Mouse (Mus musculus): ENCODE results near the gene Mmrn2. TPM values are rescaled to one million over a fixed set of nuclear protein-coding genes. Genes with fewer than 3 reads are reported as not detected.

Gene Mmrn2
- polyA plus RNA-seq, 1 experiment from 2014 or later, result 6.4 TPM

GRCm38 (mm10) chr14:34349007-34349406 lies 26.3 kb upstream of the Mmrn2 start:
- H3K4me3 ChIP-seq, result no peak overlapping the region
- peaks cover 11% of the 10 kb centered on the region for H3K4me1 ChIP-seq
- WGBS, result 86% methylated on average over 8 of the region's 8 CpGs
- no peak overlapping the region for H3K27ac ChIP-seq (replicated peaks)
- no peaks in the 10 kb centered on the region for H3K27me3 ChIP-seq (replicated peaks; ENCODE audit: low read depth, poor library complexity, severe bottlenecking)
- DNase-seq (ENCODE audit: low spot score), result no peak
- peaks cover 8% of the 10 kb centered on the region for H3K36me3 ChIP-seq (replicated peaks)
- H3K9me3 ChIP-seq, result no peaks in the 10 kb centered on the region

GRCm38 (mm10) chr14:34351660-34352059 lies 23.6 kb upstream of the Mmrn2 start:
- H3K4me3 ChIP-seq, result no peak overlapping the region
- peaks cover 14% of the 10 kb centered on the region for H3K4me1 ChIP-seq
- no peaks in the 10 kb centered on the region for H3K9me3 ChIP-seq
- no peaks in the 10 kb centered on the region for H3K36me3 ChIP-seq (replicated peaks)
- H3K27me3 ChIP-seq (replicated peaks; ENCODE audit: low read depth, poor library complexity, severe bottlenecking), result no peaks in the 10 kb centered on the region
- DNase-seq (ENCODE audit: low spot score), result no peak
- no peak overlapping the region for H3K27ac ChIP-seq (replicated peaks)
- 72% methylated on average over 3 of the region's 3 CpGs for WGBS

GRCm38 (mm10) chr14:34352523-34352922 lies 22.7 kb upstream of the Mmrn2 start:
- WGBS, result 74% methylated on average over 6 of the region's 6 CpGs
- Histone ChIP-seq H3K36me3 (replicated peaks) (no peaks in the 10 kb centered on the region), H3K9me3 (no peaks in the 10 kb centered on the region), H3K4me1 (peaks cover 14% of the 10 kb centered on the region), H3K4me3 (no peak overlapping the region), H3K27ac (replicated peaks) (no peak overlapping the region), H3K27me3 (replicated peaks; ENCODE audit: low read depth, poor library complexity, severe bottlenecking) (no peaks in the 10 kb centered on the region)
- DNase-seq (ENCODE audit: low spot score), result no peak

- 91% methylated on average over 3 of the region's 3 CpGs for WGBS
- no peak for DNase-seq (ENCODE audit: low spot score)
- no peak overlapping the region for H3K27ac ChIP-seq (replicated peaks)
- no peak overlapping the region for H3K4me3 ChIP-seq
- no peaks in the 10 kb centered on the region for H3K36me3 ChIP-seq (replicated peaks)
- no peaks in the 10 kb centered on the region for H3K27me3 ChIP-seq (replicated peaks; ENCODE audit: low read depth, poor library complexity, severe bottlenecking)
- peaks cover 14% of the 10 kb centered on the region for H3K4me1 ChIP-seq
- no peaks in the 10 kb centered on the region for H3K9me3 ChIP-seq
Measured at GRCm38 (mm10) chr14:34353326-34353725, 21.9 kb upstream of the Mmrn2 start.

GRCm38 (mm10) chr14:34354456-34354855 lies 20.8 kb upstream of the Mmrn2 start:
- no peak for DNase-seq (ENCODE audit: low spot score)
- peaks cover 14% of the 10 kb centered on the region for H3K4me1 ChIP-seq
- WGBS, result 89% methylated on average over 4 of the region's 4 CpGs
- H3K27me3 ChIP-seq (replicated peaks; ENCODE audit: low read depth, poor library complexity, severe bottlenecking), result no peaks in the 10 kb centered on the region
- no peaks in the 10 kb centered on the region for H3K9me3 ChIP-seq
- H3K4me3 ChIP-seq, result no peak overlapping the region
- H3K36me3 ChIP-seq (replicated peaks), result no peaks in the 10 kb centered on the region
- H3K27ac ChIP-seq (replicated peaks), result no peak overlapping the region

GRCm38 (mm10) chr14:34355301-34355700 lies 20.0 kb upstream of the Mmrn2 start, which contains the start of gene Fam25c:
Gene Fam25c (minus strand): TSS chr14:34355433.
- Histone ChIP-seq H3K36me3 (replicated peaks) (no peaks in the 10 kb centered on the region), H3K4me3 (no peak within 1 kb of the TSS)
- 76% methylated on average over 6 of the region's 6 CpGs for WGBS

GRCm38 (mm10) chr14:34357671-34358455 lies 17.4 kb upstream of the Mmrn2 start:
- DNase-seq (ENCODE audit: low spot score), result no peak
- Histone ChIP-seq H3K36me3 (replicated peaks) (no peaks in the 10 kb centered on the region), H3K4me1 (peaks cover 11% of the 10 kb centered on the region), H3K27ac (replicated peaks) (no peak overlapping the region), H3K9me3 (no peaks in the 10 kb centered on the region), H3K27me3 (replicated peaks; ENCODE audit: low read depth, poor library complexity, severe bottlenecking) (peaks cover 17% of the 10 kb centered on the region), H3K4me3 (no peak overlapping the region)
- WGBS, result 80% methylated on average over 7 of the region's 7 CpGs

More at GRCm38 (mm10) chr14:34355301-34355700, 20.0 kb upstream of the Mmrn2 start, which contains the start of gene Fam25c:
- DNase-seq (ENCODE audit: low spot score), result no peak
- H3K27ac ChIP-seq (replicated peaks), result peak within 1 kb of the TSS; percentile 19; the same call in 1 of the 2 replicates
- no peaks in the 10 kb centered on the region; the same call in 1 of the 2 replicates for H3K27me3 ChIP-seq (replicated peaks; ENCODE audit: low read depth, poor library complexity, severe bottlenecking)
- no peaks in the 10 kb centered on the region for H3K9me3 ChIP-seq
- peaks cover 14% of the 10 kb centered on the region for H3K4me1 ChIP-seq

- Histone ChIP-seq H3K9me3 (no peaks in the 10 kb centered on the region), H3K4me3 (no peak overlapping the region), H3K27me3 (replicated peaks; ENCODE audit: low read depth, poor library complexity, severe bottlenecking) (peaks cover 35% of the 10 kb centered on the region), H3K4me1 (peaks cover 23% of the 10 kb centered on the region), H3K36me3 (replicated peaks) (no peaks in the 10 kb centered on the region), H3K27ac (replicated peaks) (no peak overlapping the region)
- no peak for DNase-seq (ENCODE audit: low spot score)
- WGBS, result 34% methylated on average over 5 of the region's 5 CpGs
Measured at GRCm38 (mm10) chr14:34359676-34360244, 15.5 kb upstream of the Mmrn2 start.

GRCm38 (mm10) chr14:34360251-34360650 lies 15.0 kb upstream of the Mmrn2 start:
- Histone ChIP-seq H3K4me1 (peaks cover 18% of the 10 kb centered on the region), H3K9me3 (no peaks in the 10 kb centered on the region), H3K36me3 (replicated peaks) (no peaks in the 10 kb centered on the region), H3K4me3 (no peak overlapping the region), H3K27me3 (replicated peaks; ENCODE audit: low read depth, poor library complexity, severe bottlenecking) (peaks cover 40% of the 10 kb centered on the region), H3K27ac (replicated peaks) (no peak overlapping the region)
- whole genome bisulfite sequencing, result 42% methylated on average over 6 of the region's 6 CpGs
- no peak for DNase-seq (ENCODE audit: low spot score)

GRCm38 (mm10) chr14:34362135-34362534 lies 13.1 kb upstream of the Mmrn2 start:
- H3K27me3 ChIP-seq (replicated peaks; ENCODE audit: low read depth, poor library complexity, severe bottlenecking), result peaks cover 40% of the 10 kb centered on the region
- WGBS, result 82% methylated on average over 4 of the region's 4 CpGs

DNA sequence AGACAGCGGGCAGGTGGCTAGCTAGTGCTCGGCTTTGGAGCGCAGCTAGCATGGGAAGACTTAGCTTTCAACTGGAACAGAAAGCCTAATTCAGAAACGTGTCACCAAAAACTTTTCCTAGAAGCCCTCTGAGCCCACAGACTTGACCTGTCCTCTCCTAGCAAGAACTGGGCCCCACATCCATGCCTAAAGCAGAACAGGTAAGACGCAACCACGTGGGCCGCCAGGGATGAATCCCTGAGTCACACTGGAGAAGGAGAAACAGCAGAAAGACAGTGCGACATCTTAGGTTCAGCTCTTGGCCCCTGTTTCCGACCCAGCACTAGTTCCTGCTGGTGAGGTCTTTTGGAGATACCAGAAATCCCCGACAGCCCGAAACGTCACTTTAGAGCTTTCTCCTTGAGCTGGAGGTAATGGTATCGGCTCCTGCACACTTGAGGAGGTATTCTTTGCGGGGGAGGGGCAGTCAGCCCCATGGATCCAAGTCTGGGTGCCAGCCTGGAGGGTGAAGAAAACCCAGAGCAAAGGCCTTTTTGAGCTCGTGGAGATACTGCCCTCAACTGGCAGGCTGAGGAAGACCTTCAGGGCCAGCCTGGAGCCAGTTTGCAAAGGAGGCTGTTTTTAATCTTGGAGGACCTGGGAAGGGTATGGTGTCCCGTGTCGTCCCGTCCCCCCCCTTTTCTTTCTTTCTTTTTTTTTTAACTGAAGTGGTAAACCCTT lies 12.4 kb upstream of the Mmrn2 start:
- 26% methylated on average over 18 of the region's 18 CpGs for WGBS
- Histone ChIP-seq H3K27ac (replicated peaks) (peak overlapping the region; percentile 61), H3K4me1 (peaks cover 14% of the 10 kb centered on the region), H3K36me3 (replicated peaks) (no peaks in the 10 kb centered on the region), H3K9me3 (no peaks in the 10 kb centered on the region), H3K4me3 (peak overlapping the region; percentile 59), H3K27me3 (replicated peaks; ENCODE audit: low read depth, poor library complexity, severe bottlenecking) (peaks cover 40% of the 10 kb centered on the region)
- peak; percentile 64 for DNase-seq (ENCODE audit: low spot score)

More at GRCm38 (mm10) chr14:34362135-34362534, 13.1 kb upstream of the Mmrn2 start:
- Histone ChIP-seq H3K27ac (replicated peaks) (no peak overlapping the region), H3K36me3 (replicated peaks) (no peaks in the 10 kb centered on the region), H3K4me1 (peaks cover 14% of the 10 kb centered on the region), H3K9me3 (no peaks in the 10 kb centered on the region), H3K4me3 (no peak overlapping the region)
- no peak for DNase-seq (ENCODE audit: low spot score)

DNA sequence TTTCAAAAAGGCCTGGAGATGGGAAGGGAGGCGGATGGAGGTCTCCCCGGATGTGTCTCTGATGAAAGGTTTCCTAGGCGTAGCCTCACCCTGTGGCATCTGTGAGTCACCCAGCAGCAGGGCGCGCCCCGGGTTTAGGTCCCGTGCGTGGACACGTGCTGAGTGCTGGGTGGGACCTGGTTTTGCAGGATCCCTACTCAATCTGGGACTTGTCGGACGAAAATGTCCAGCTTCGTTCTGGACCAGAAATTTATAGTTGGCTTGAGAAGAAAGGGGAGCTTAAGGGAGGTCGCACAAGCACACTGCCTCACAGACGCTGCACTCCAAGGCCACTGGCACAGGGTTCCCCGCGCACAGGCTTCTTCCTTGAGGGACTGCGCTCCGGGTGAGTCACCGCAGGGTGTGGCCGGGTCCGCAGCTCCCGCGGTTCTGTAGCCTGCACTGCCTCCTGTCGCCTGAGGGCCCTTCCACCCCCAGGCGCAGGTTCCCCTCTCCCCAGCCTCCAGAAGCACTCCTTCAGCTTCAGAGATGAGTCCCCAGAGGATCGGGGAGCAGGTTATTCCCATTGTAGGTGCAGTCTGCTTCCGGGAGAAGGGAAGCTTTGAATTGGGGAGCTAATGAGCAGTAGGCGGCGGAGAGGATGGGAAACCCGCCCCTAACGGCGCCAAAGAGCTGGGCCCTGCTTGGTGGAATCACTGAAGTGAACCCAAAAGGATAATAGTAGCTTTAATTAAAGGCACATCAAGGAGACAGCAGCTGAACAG lies 11.6 kb upstream of the Mmrn2 start:
- peak overlapping the region; percentile 61 for H3K27ac ChIP-seq (replicated peaks)
- H3K4me3 ChIP-seq, result peak overlapping the region; percentile 59
- 1% methylated on average over 32 of the region's 32 CpGs for WGBS
- H3K36me3 ChIP-seq (replicated peaks), result no peaks in the 10 kb centered on the region
- peaks cover 14% of the 10 kb centered on the region for H3K4me1 ChIP-seq
- H3K9me3 ChIP-seq, result no peaks in the 10 kb centered on the region
- DNase-seq (ENCODE audit: low spot score), result peak; percentile 66
- H3K27me3 ChIP-seq (replicated peaks; ENCODE audit: low read depth, poor library complexity, severe bottlenecking), result peaks cover 40% of the 10 kb centered on the region
